Mouse (Mus musculus): Measurements from ENCODE around the gene Thoc5. TPM values are rescaled to one million over a fixed set of nuclear protein-coding genes. Genes with fewer than 3 reads are reported as not detected.

Gene Thoc5
- total RNA-seq (2021), result 10 to 100 TPM; 34.4 to 37.6 TPM

GRCm38 (mm10) chr11:4894848-4895816 is at the start of gene Thoc5:
Gene Thoc5, plus strand, starts transcription at chr11:4895320.
- intact Hi-C loops (cut with DNase I), result no loop called here
- DNase-seq (ENCODE audit: low spot score in 2 of 2), result peak; percentile 88 to 91

GRCm38 (mm10) chr11:4848483-4849248 is 46.5 kb upstream of the Thoc5 start:
- intact Hi-C loops (cut with DNase I), result no loop called here
- peak; percentile 18 to 27 for DNase-seq (ENCODE audit: low spot score in 2 of 2)

GRCm38 (mm10) chr11:4849258-4849943 is 45.7 kb upstream of the Thoc5 start, which contains the start of gene Nf2:
Gene Nf2, minus strand, starts transcription at chr11:4849536.
- peak; percentile 99 to 100 for DNase-seq (ENCODE audit: low spot score in 2 of 2)
- intact Hi-C loops (cut with DNase I), result no loop called here

- no peak for DNase-seq (ENCODE audit: low spot score in 2 of 2)
- intact Hi-C loops (cut with DNase I), result no loop called here
These were observed 44.7 kb upstream of the Thoc5 start for GRCm38 (mm10) chr11:4850404-4850803.

GRCm38 (mm10) chr11:4853021-4853420 is 42.1 kb upstream of the Thoc5 start:
- DNase-seq (ENCODE audit: low spot score in 2 of 2), result no peak
- intact Hi-C loops (cut with DNase I), result no loop called here

- DNase-seq (ENCODE audit: low spot score in 2 of 2), result no peak
- intact Hi-C loops (cut with DNase I), result no loop called here
These were observed 40.9 kb upstream of the Thoc5 start for GRCm38 (mm10) chr11:4854181-4854580.

GRCm38 (mm10) chr11:4858416-4858815 is 36.7 kb upstream of the Thoc5 start:
- no peak for DNase-seq (ENCODE audit: low spot score in 2 of 2)
- intact Hi-C loops (cut with DNase I), result no loop called here

GRCm38 (mm10) chr11:4860986-4861385 is 34.1 kb upstream of the Thoc5 start:
- intact Hi-C loops (cut with DNase I), result no loop called here
- DNase-seq (ENCODE audit: low spot score in 2 of 2), result no peak

- DNase-seq (ENCODE audit: low spot score in 2 of 2), result no peak
- intact Hi-C loops (cut with DNase I), result no loop called here
These were observed 33.1 kb upstream of the Thoc5 start for GRCm38 (mm10) chr11:4861816-4862604.

- intact Hi-C loops (cut with DNase I), result no loop called here
- no peak for DNase-seq (ENCODE audit: low spot score in 2 of 2)
These were observed 32.4 kb upstream of the Thoc5 start for GRCm38 (mm10) chr11:4862730-4863129.

- intact Hi-C loops (cut with DNase I), result loop anchor here (1.0 kb wide), 1 partner anchor 429 kb away; no protein-coding TSS in a partner anchor
These were observed 29.4 kb upstream of the Thoc5 start for GRCm38 (mm10) chr11:4865645-4866251.

GRCm38 (mm10) chr11:4873755-4874475 is 21.2 kb upstream of the Thoc5 start, which contains the start of gene Nipsnap1:
Gene Nipsnap1, plus strand, starts transcription at chr11:4873951.
- intact Hi-C loops (cut with DNase I), result no loop called here
- DNase-seq (ENCODE audit: low spot score in 2 of 2), result peak; percentile 81 to 89

More at GRCm38 (mm10) chr11:4865645-4866251, 29.4 kb upstream of the Thoc5 start:
- peak; percentile 56 to 72 for DNase-seq (ENCODE audit: low spot score in 2 of 2)

GRCm38 (mm10) chr11:4874551-4874950 is 20.6 kb upstream of the Thoc5 start:
- DNase-seq (ENCODE audit: low spot score in 2 of 2), result no peak
- intact Hi-C loops (cut with DNase I), result no loop called here

- intact Hi-C loops (cut with DNase I), result no loop called here
- DNase-seq (ENCODE audit: low spot score in 2 of 2), result no peak
These were observed 14.0 kb upstream of the Thoc5 start for GRCm38 (mm10) chr11:4881087-4881486.

GRCm38 (mm10) chr11:4882892-4883627 is 12.1 kb upstream of the Thoc5 start:
- intact Hi-C loops (cut with DNase I), result no loop called here
- DNase-seq (ENCODE audit: low spot score in 2 of 2), result no peak

GRCm38 (mm10) chr11:4885385-4885903 is 9.7 kb upstream of the Thoc5 start:
- DNase-seq (ENCODE audit: low spot score in 2 of 2), result peak; percentile 44 to 46
- intact Hi-C loops (cut with DNase I), result no loop called here

- intact Hi-C loops (cut with DNase I), result no loop called here
- no peak for DNase-seq (ENCODE audit: low spot score in 2 of 2)
These were observed 8.1 kb upstream of the Thoc5 start for GRCm38 (mm10) chr11:4886987-4887386.
